Mouse (Mus musculus) lung, postnatal 0 days (tissue): ENCODE results near the gene Stpg1.

Experiments
- CTCF ChIP-seq: IDR thresholded peaks from 2 replicates; pipeline ENCODE4 v1.5.1; 2016; ENCODE audit warnings: antibody characterized with exemption, mild to moderate bottlenecking
- EP300 ChIP-seq: IDR thresholded peaks from 2 replicates; pipeline ENCODE4 v1.6.1; 2016; ENCODE audit warnings: antibody characterized with exemption, mild to moderate bottlenecking, control low read depth

DNA sequence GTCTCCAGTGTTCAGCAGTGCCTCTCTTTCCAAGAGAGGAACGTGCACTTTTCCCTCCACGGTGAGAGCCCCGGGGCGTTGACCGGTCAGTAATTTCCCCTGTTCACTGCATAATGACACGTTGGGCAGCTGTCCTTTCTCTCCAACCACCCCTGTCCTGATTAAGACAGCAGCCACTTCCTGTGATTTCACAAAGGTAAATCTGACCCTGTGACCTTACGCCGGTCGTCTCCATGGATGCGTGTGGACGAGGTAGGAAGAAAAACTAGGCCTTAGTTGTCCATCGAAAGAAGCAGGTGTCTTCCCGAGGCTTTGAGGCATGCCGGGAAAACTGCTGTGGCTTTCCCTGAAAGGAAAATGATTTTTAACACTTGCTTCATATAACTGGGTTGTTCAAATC lies 20.3 kb downstream of the Stpg1 start:
- no peak for TF ChIP-seq EP300
- no peak for TF ChIP-seq CTCF
